ENCODE assay signal across 8 mouse cellular contexts in the genomic region with DNA sequence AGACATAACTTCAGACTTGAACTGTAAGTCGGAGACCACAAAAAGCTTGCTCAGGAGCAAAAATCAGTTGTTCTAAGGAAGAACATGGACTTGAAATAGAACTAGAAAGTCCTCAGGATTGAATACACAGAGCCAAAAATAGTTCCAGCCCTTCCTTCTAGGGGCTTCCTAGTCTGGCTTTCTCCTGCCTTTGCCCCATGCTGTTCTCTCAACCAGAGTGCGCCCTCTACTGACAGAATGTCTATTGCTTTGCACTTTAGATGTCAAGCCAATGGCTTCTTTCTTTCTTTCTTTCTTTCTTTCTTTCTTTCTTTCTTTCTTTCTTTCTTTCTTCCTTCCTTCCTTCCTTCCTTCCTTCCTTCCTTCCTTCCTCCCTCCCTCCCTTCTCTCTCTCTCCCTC. TPM values are rescaled to one million over a fixed set of nuclear protein-coding genes. Genes with fewer than 3 reads are reported as not detected.
DNase-seq lines count a peak whose midpoint lies in the region; ATAC-seq and TF ChIP-seq lines count a peak whose summit lies in the region.
"Had no signal": no experiment of that assay in that cellular context is flagged by ENCODE, and none has a peak within 500 bp of the region (broad histone marks: within the 10 kb centered on the region; RNA-seq: fewer than 3 reads in every experiment).

No protein-coding gene starts in this region.

- H3K27me3 ChIP-seq in kidney, embryonic 16.5 days (ENCODE audit: insufficient read depth, low read length), result no peaks in the 10 kb centered on the region
- H3K27me3 ChIP-seq in CH12.LX (replicated peaks), result peaks cover 28% of the 10 kb centered on the region
- H3K27me3 ChIP-seq in G1E (ENCODE audit: insufficient read depth, low read length), result peaks cover 3% of the 10 kb centered on the region; the same call in 1 of the 2 replicates

- H3K4me2 ChIP-seq in kidney, embryonic 16.5 days (replicated peaks; ENCODE audit: low read depth, low read length), result no peak overlapping the region
- peak overlapping the region; percentile 94 for H3K4me2 ChIP-seq in CH12.LX (ENCODE audit: insufficient read depth, low read depth, poor library complexity, severe bottlenecking)

- H3K79me2 ChIP-seq in CH12.LX (replicated peaks; ENCODE audit: control insufficient read depth, extremely low read depth, insufficient read depth, poor library complexity, severe bottlenecking), result no peaks in the 10 kb centered on the region

- H3K9me3 ChIP-seq in kidney, embryonic 16.5 days (ENCODE audit: low read length), result no peaks in the 10 kb centered on the region
- H3K9me3 ChIP-seq in CH12.LX (replicated peaks; ENCODE audit: low read length), result peaks cover 3% of the 10 kb centered on the region
- no peaks in the 10 kb centered on the region for H3K9me3 ChIP-seq in G1E (replicated peaks)

- peak; percentile 60 for DNase-seq in kidney, adult 9 months
- DNase-seq in CH12.LX (ENCODE audit: extremely low read depth) (peak; percentile 80), G1E (ENCODE audit: low spot score) (peak; percentile 14)
- DNase-seq in embryo, embryonic 10.5 days (ENCODE audit: low spot score), result peak; percentile 73
- peak; percentile 70 for DNase-seq in lung, postnatal 14 days
- no peak for DNase-seq in urinary bladder, postnatal 10 days (ENCODE audit: low spot score)

- TF ChIP-seq CTCF in CH12.LX (conservative IDR thresholded peaks at IDR 0.05 in 1 of 2, IDR thresholded peaks at IDR 0.05 in 1 of 2; ENCODE audit: low read depth in 2 of 2, low read length in 2 of 2) (peak; percentile 69 to 82), G1E (IDR thresholded peaks at IDR 0.05; ENCODE audit: low read depth, low read length) (no peak)

- TF ChIP-seq POLR2A in CH12.LX (IDR thresholded peaks at IDR 0.05; ENCODE audit: low read depth, low read length), result no peak

- no peak for ATAC-seq in kidney, embryonic 16.5 days (ENCODE audit: low FRiP score, low TSS enrichment)
- no peak; the same call in 1 of the 2 replicates for ATAC-seq in G1E (ENCODE audit: extremely low read depth, insufficient number of reproducible peaks, low FRiP score, poor library complexity, severe bottlenecking)

- in situ Hi-C loops in CH12.LX (cut with MboI; ENCODE audit: low pct_ligation_motif_present, low pct_unique_long_range_greater_than_20kb, low sequenced_read_pairs), result no loop called here

- no peak overlapping the region for H3K27ac ChIP-seq in kidney, embryonic 16.5 days (ENCODE audit: low read length)
- no peak overlapping the region for H3K27ac ChIP-seq in CH12.LX (ENCODE audit: insufficient read depth, low read depth)

- no peaks in the 10 kb centered on the region for H3K36me3 ChIP-seq in kidney, embryonic 16.5 days (ENCODE audit: insufficient read depth, low read length)
- H3K36me3 ChIP-seq in CH12.LX (replicated peaks in 1 of 2; ENCODE audit: control insufficient read depth in 1 of 2, insufficient read depth in 1 of 2, low read length in 1 of 2), result no peaks in the 10 kb centered on the region
- H3K36me3 ChIP-seq in G1E (replicated peaks), result no peaks in the 10 kb centered on the region

- no peaks in the 10 kb centered on the region for H3K4me1 ChIP-seq in kidney, embryonic 16.5 days (ENCODE audit: insufficient read depth, low read length)
- H3K4me1 ChIP-seq in CH12.LX (ENCODE audit: control insufficient read depth in 1 of 2, insufficient read depth in 2 of 2) (peaks cover 8 to 20% of the 10 kb centered on the region in 2 experiments), G1E (ENCODE audit: insufficient read depth, low read depth, low read length) (no peaks in the 10 kb centered on the region)

- no peak overlapping the region for H3K9ac ChIP-seq in kidney, embryonic 16.5 days (replicated peaks; ENCODE audit: low read length)
- no peak overlapping the region for H3K9ac ChIP-seq in CH12.LX (ENCODE audit: insufficient read depth, low read depth)

- dilution Hi-C loops in CH12.LX (cut with MboI; ENCODE audit: extremely low pct_ligation_motif_present, extremely low pct_unique_long_range_greater_than_20kb, low sequenced_read_pairs), result no loop called here

- peak; percentile 75 for TF ChIP-seq RAD21 in CH12.LX (IDR thresholded peaks at IDR 0.05; ENCODE audit: low read depth, low read length)

- 50% methylated on average over 2 of the region's 2 CpGs for WGBS in kidney, embryonic 16.5 days

- H3K4me3 ChIP-seq in kidney, embryonic 16.5 days (ENCODE audit: low read length), result no peak overlapping the region
- H3K4me3 ChIP-seq in CH12.LX (replicated peaks in 1 of 3; ENCODE audit: low read depth in 2 of 3, low read length in 2 of 3, poor library complexity in 1 of 3) (peak overlapping the region in 1 of 3 experiments; percentile 35), G1E (ENCODE audit: low read depth, low read length) (no peak overlapping the region)

- no peak for TF ChIP-seq EP300 in CH12.LX (IDR thresholded peaks at IDR 0.05; ENCODE audit: low read length)

TF ChIP-seq in CH12.LX, 34 proteins besides CTCF, POLR2A, EP300 and RAD21:
- TF ChIP-seq ELF1 (IDR thresholded peaks at IDR 0.05; ENCODE audit: low read depth, low read length) (0 out of 2 replicates have a peak, but pooled peaks have one; percentile 16), ETS1 (conservative IDR thresholded peaks at IDR 0.05; ENCODE audit: low read depth, low read length) (no peak), SMC3 (IDR thresholded peaks at IDR 0.05; ENCODE audit: low read depth, low read length) (peak; percentile 66), MYC (IDR thresholded peaks at IDR 0.05; ENCODE audit: low read depth, low read length) (0 out of 2 replicates have a peak, but pooled peaks have one; percentile 25), MEF2A (IDR thresholded peaks at IDR 0.05; ENCODE audit: borderline replicate concordance, low read depth, low read length) (peak; percentile 69; the same call in 1 of the 2 replicates)

RNA-seq across cellular contexts. Expression of a gene that starts 7.2 kb away (rescaled TPM):
- 0.58 and 1.1 TPM in 2 replicates for polyA plus RNA-seq in kidney, embryonic 16.5 days (2015; fragmentation: Nextera tagmentation; extraction: Ambion mirVana)
- total RNA-seq in CH12.LX (2012; rRNA removed) (0.21 and 0.80 TPM in 2 replicates), CH12.LX (2014; rRNA removed) (0.01 and 0.04 TPM in 2 replicates), G1E (2014; fragmentation: Nextera tagmentation) (not detected in 2 replicates), G1E (2017) (under 0.01 and 0.05 TPM in 2 replicates)
- polyA plus RNA-seq in CH12.LX (2012; ENCODE audit: insufficient read length, low read depth) (0.05 and 0.16 TPM in 2 replicates), G1E (2012) (not detected in 2 replicates)

RNA-seq across cellular contexts. Expression of a gene that starts 10.7 kb away (rescaled TPM):
- 0.92 and 1.1 TPM in 2 replicates for polyA plus RNA-seq in kidney, embryonic 16.5 days (2015; fragmentation: Nextera tagmentation; extraction: Ambion mirVana)
- total RNA-seq in CH12.LX (2012; rRNA removed) (not detected in 2 replicates), CH12.LX (2014; rRNA removed) (not detected in 2 replicates), G1E (2014; fragmentation: Nextera tagmentation) (not detected in 2 replicates), G1E (2017) (0.11 TPM in 1 of 2 replicates, not detected in the other)
- polyA plus RNA-seq in CH12.LX (2012; ENCODE audit: insufficient read length, low read depth) (0.10 TPM in 1 of 2 replicates, not detected in the other), G1E (2012) (not detected in 2 replicates)

RNA-seq across cellular contexts. Expression of a gene that starts 56.4 kb away (rescaled TPM):
- 0.06 and 0.10 TPM in 2 replicates for polyA plus RNA-seq in kidney, embryonic 16.5 days (2015; fragmentation: Nextera tagmentation; extraction: Ambion mirVana)
- 0.04 TPM in 2 replicates for total RNA-seq in CH12.LX (2012; rRNA removed)
- not detected in 2 replicates for total RNA-seq in CH12.LX (2014; rRNA removed)
- polyA plus RNA-seq in CH12.LX (2012; ENCODE audit: insufficient read length, low read depth), result not detected in 2 replicates
- not detected in 2 replicates for total RNA-seq in G1E (2014; fragmentation: Nextera tagmentation)
- 0.06 and 0.11 TPM in 2 replicates for total RNA-seq in G1E (2017)
- polyA plus RNA-seq in G1E (2012), result not detected in 2 replicates
- total RNA-seq: left cerebral cortex, postnatal 10 days had no signal
